Mouse (Mus musculus) c-Kit-positive CD71-positive TER-119-negative erythroid progenitor cells, embryonic 14.5 days (primary cell): Measurements from ENCODE around the gene Prss41.
"Not testable (repeated sequence)": the region's sequence is repeated elsewhere in the genome, so short reads cannot be mapped to it uniquely, and the experiment has no call there.

ENCODE experiments used
- DNase-seq: peaks from one replicate; pipeline ENCODE4 v3.0.0-alpha.2; 2013; ENCODE audit warnings: low read depth

Gene Prss41

GRCm38 (mm10) chr17:23843812-23844273 is at the start of gene Prss41, which contains the start of gene Prss32:
Gene Prss41, minus strand, starts transcription at chr17:23844172.
Gene Prss32, plus strand, starts transcription at chr17:23843855.
- peak; percentile 60 for DNase-seq

DNA sequence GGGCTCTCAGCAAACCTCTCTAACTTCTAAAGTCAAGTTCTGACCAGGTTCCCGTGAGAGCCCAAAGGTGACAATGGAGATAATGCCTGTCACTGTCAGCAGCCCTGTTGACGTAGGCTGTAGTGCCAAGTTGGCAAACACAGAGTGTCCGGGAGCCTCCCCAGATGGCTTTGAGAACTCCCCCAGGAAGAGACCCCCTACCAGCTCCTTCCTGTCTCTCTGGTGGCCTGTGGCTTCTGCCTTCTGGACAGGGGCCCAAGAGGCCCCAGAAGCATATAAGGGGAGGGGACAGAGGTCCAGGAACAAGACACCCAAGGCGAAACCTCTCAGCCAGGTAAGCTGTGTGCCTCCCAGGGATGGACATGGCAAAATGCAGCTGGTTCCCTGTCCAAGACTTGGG is 36.6 kb upstream of the Prss41 start, which contains the start of the genes Dcpp1 and Dcpp2:
Gene Dcpp1, plus strand, starts transcription at position 301 of the 400 bp plus-strand sequence.
Gene Dcpp2, plus strand, starts transcription at position 305 of the 400 bp plus-strand sequence.
- DNase-seq, result not testable (repeated sequence)

- DNase-seq, result no peak
These were observed 33.2 kb upstream of the Prss41 start for GRCm38 (mm10) chr17:23877166-23877565.

DNA sequence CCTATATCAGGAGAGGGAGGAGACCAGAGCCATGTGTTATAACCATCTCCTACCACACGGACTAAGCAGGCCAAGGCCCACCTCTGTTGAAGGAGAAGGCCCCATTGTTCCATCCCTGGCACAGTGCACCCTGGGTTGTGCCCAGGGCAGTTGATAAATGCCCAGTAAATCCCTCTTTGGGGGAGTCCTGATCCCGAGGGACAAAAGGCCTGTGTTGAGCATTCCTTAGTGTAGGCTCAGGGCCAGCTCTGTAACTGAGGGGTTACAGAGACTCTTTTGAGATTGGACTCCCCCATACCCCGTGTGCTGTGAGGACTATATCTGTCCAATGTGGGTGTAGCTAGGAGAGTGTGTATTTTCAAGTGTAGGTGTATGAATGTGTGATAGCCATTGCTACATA is 32.8 kb upstream of the Prss41 start:
- no peak for DNase-seq

DNA sequence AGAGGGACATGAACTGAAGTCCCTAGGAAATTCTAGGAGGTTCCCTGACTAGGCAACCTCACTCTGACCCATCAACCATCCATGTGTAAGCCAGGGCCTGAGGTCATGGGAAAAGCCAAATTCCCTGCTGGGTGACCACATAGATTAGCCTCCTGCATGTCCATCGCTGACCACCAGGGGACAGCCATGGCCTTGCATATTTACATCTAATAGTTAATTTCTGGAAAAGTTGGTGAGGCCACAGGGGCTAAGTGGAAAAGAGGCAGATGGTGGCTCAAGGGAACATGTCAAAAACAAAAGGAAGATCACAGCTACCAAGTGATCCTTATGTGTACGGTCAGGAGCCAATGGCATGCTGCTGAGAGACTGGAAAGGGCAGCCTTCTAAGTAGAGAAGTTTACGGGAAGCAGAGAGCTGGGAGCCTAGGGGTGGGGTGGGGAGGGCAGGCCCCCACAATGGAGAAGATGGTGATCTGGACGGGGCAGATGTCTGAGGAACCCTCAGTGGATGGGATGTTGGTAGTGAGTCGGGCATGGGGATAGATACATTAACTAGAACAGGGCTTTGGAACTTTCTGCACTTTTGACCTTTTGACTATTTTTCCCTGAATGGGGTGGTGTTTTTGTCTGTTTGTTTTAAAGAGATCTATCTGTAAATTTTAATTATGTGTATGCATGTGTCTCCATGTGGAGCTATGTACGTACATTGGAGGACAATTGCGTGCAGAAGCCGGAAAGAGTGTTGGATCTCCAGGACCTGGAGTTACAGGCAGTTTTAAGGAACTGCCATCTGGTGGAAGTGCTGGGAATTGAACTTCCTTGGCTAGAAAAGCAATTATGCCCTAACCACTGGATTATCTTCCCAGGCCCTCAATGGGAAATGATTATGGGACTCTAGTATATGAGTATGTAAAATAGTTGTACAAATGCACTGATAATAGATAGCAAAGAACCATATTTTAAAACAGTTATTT is 30.2 kb upstream of the Prss41 start:
- DNase-seq, result peak; percentile 14

GRCm38 (mm10) chr17:23868513-23868912 is 24.5 kb upstream of the Prss41 start:
- DNase-seq, result no peak

GRCm38 (mm10) chr17:23867756-23868155 is 23.8 kb upstream of the Prss41 start, which contains the start of gene Prss21:
Gene Prss21, plus strand, starts transcription at chr17:23868056.
- DNase-seq, result no peak

DNA sequence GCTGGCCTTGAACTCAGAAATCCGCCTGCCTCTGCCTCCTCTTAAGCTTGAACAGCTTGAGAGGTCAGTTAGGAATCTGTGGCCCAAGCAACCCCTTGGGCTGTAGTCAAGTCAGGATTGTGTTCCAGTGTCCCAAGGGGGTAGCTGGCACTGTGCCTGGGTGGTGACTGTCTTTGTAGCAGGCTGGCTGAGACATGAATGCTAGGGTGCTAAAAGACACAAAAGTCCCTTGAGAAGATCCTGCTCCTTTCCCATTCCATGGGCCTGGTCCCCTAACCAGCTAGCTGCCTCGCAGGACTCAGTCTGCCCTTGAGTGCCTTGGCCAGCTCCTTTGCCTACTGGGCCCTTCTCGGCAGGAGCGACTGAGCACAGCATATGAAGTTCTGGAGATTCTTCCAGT is 19.0 kb upstream of the Prss41 start:
- DNase-seq, result no peak

GRCm38 (mm10) chr17:23857913-23858312 is 13.9 kb upstream of the Prss41 start:
- no peak for DNase-seq

GRCm38 (mm10) chr17:23857193-23857592 is 13.2 kb upstream of the Prss41 start:
- no peak for DNase-seq

- DNase-seq, result no peak
These were observed 10.3 kb upstream of the Prss41 start for GRCm38 (mm10) chr17:23854229-23854765.

GRCm38 (mm10) chr17:23853292-23853691 is 9.3 kb upstream of the Prss41 start:
- peak; percentile 35 for DNase-seq

DNA sequence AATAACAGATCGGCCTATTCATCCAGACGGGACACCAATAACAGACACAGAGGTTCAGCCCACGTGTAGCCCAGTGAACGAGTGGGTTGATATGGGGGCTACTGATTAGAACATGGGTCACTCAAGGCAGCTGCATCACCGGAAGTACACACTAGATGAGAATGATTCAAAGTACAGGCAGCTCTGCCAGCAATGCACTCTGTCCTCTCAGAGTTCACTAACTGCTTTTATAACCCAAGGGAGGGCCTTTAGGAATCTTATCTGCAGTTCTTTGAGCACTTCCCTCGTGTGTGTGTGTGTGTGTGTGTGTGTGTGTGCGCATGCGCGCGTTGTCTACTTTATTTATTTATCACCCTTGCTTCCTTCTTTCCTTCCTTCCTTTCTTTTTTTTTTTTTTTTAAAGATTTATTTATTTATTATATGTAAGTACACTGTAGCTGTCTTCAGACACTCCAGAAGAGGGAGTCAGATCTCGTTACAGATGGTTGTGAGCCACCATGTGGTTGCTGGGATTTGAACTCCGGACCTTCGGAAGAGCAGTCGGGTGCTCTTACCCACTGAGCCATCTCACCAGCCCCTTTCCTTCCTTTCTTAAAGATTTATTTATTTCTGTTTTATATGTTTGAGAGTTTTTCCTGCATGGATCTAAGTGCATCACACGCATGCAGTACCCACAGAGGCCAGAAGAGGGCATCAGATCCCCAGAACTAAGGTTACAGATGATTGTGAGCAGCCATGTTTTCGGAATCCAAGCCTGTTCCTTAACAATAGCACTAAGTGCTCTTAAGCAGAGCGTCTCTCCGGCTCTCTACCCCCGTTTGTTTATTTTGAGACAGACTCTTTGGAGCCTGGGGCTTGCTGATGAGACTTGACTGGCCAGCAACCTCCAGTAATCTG is 7.1 kb upstream of the Prss41 start:
- peak; percentile 42 for DNase-seq

GRCm38 (mm10) chr17:23850028-23850427 is 6.1 kb upstream of the Prss41 start:
- DNase-seq, result no peak

- DNase-seq, result no peak
These were observed 696 bp downstream of the Prss41 start for GRCm38 (mm10) chr17:23843141-23843811.

GRCm38 (mm10) chr17:23841145-23841544 is 2.8 kb downstream of the Prss41 start:
- DNase-seq, result peak; percentile 60

DNA sequence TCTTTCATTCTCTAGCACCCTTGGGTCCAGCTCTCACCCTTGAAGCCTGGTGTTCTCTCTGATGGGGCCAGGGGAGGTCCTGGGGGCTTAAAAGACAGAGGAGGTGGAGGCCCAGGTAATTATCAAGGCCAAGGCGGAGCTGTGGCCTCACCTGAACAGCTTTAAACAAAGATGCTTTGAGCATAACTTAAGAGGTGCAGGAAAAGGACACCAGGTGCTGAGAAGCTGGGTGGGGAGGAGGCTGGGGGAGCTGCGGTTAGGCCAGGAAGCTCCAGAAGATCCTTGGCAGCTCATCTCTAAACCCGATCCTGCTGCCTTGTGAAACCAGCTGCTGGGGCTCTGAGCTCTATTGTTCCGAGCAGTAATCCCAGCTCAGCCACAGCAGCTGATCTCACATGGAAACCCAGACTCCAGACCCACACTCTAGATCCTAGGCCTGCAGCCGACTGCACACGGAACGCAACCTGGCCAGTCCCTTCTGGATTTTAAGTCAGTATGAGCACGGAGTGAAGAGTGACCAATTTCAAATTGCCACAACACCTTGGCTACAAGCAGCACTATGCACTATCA is 7.9 kb downstream of the Prss41 start, which contains the start of gene Prss33:
Gene Prss33, minus strand, starts transcription at position 51 of the 570 bp plus-strand sequence.
- no peak for DNase-seq

GRCm38 (mm10) chr17:23831201-23831600 is 12.8 kb downstream of the Prss41 start:
- DNase-seq, result no peak

DNA sequence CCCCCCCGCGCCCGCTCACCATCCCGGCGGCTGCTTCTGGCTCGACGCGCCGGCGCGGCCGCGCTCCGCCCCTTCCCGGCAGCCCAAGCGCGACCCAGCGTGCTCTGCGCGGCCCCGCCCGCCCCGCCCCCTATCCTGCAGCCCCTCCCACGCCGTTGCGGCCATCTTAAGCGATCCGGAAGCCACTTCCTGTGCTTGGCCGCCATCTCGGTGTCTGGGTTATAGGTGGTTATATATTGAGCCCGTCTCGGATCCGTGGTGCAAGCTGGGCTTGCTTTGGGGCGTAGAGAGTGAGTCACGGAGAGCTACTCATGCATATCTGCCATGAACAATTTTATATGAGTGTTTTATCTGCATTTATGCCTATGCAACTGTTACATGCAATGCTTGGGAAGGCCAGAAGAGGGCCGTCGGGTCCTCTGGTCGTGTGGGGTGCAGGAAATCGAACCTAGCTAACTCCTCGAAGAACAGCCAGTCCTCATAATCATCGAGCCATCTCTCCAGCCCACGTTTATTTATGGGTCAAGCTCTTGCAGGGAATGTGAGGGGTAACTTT is 14.8 kb downstream of the Prss41 start, which contains the start of gene Elob:
Gene Elob, minus strand, starts transcription at position 73 of the 556 bp plus-strand sequence.
- DNase-seq, result peak; percentile 63

- DNase-seq, result peak; percentile 39
These were observed 15.5 kb downstream of the Prss41 start for GRCm38 (mm10) chr17:23828271-23829001.
